Comparison of ENCODE assay signal across 16 mouse cellular contexts in the genomic region with DNA sequence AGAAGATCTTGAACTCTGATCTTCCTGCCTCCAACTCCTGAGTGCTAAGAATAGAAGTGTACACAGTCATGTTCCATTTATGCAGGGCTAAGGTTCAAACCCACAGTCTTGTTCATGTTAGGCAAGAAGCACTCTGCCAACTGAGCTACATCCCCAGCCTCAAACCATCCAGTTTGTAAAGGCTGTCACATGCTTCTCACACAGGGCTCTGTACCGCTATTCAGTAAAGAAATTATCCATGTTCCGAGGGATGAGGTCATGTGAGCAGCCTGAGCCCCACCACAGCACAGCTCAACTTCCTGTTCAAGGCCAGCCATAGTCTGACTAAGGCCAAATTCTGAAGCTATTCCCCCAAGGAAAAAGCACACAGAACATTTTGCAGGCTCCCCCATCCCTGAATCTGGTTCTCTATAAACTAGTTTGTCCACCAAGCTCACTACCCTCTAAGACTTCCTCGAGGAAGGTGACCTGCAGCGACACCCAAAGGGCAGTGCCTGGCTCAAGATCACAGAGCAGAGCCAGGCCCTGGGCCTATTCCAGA. TPM values are rescaled to one million over a fixed set of nuclear protein-coding genes. Genes with fewer than 3 reads are reported as not detected.
A peak's percentile ranks its signal among the peaks of the same experiment; 100 is the strongest.
DNase-seq lines count a peak whose midpoint lies in the region; ATAC-seq and TF ChIP-seq lines count a peak whose summit lies in the region.
"Had no signal": no experiment of that assay in that cellular context is flagged by ENCODE, and none has a peak within 500 bp of the region (broad histone marks: within the 10 kb centered on the region; RNA-seq: fewer than 3 reads in every experiment).

No protein-coding gene starts in this region.

- ATAC-seq in midbrain, embryonic 16.5 days, result no peak
- ATAC-seq: forebrain, postnatal 0 days had no signal

- H3K27ac ChIP-seq in cerebellum, adult 2 months (ENCODE audit: insufficient read depth, low read length), result peak overlapping the region; percentile 72; the same call in 1 of the 2 replicates
- no peak overlapping the region for H3K27ac ChIP-seq in kidney, adult 2 months (ENCODE audit: insufficient read depth, low read depth, low read length)
- H3K27ac ChIP-seq in midbrain, embryonic 16.5 days (ENCODE audit: low read length), result no peak overlapping the region
- H3K27ac ChIP-seq: hindbrain, postnatal 0 days; liver, embryonic 14.5 days had no signal

- TF ChIP-seq POLR2A in cerebellum, adult 2 months (IDR thresholded peaks at IDR 0.05; ENCODE audit: borderline replicate concordance, insufficient read depth, low read length), result no peak
- TF ChIP-seq POLR2A in kidney, adult 2 months (IDR thresholded peaks at IDR 0.05; ENCODE audit: low read depth, low read length), result no peak

- H3K36me3 ChIP-seq in kidney, adult 2 months (ENCODE audit: control insufficient read depth, insufficient read depth, low read length), result no peaks in the 10 kb centered on the region
- H3K36me3 ChIP-seq in midbrain, embryonic 16.5 days (ENCODE audit: control insufficient read depth, insufficient read depth, low read length), result no peaks in the 10 kb centered on the region; the same call in none of the 2 replicates

- H3K9ac ChIP-seq in midbrain, embryonic 16.5 days (ENCODE audit: low read depth, low read length), result no peak overlapping the region
- H3K9ac ChIP-seq: forebrain, postnatal 0 days; liver, embryonic 14.5 days had no signal

- no peak overlapping the region for H3K4me3 ChIP-seq in cerebellum, adult 2 months (replicated peaks; ENCODE audit: insufficient read depth, low read depth, low read length)
- no peak overlapping the region for H3K4me3 ChIP-seq in kidney, adult 2 months (ENCODE audit: insufficient read depth, low read depth, low read length)
- H3K4me3 ChIP-seq in midbrain, embryonic 16.5 days (ENCODE audit: low read depth, low read length), result no peak overlapping the region
- H3K4me3 ChIP-seq: erythroblast, embryonic 14.5 days had no signal

- DNase-seq in cerebellum, adult 2 months, result no peak
- DNase-seq in cerebellum, postnatal 25 days, result no peak
- peak; percentile 13 for DNase-seq in kidney, adult 2 months
- no peak for DNase-seq in kidney, postnatal 4 days
- peak; percentile 50 for DNase-seq in adipocyte (ENCODE audit: low spot score)
- DNase-seq in heart, postnatal 10 days, result peak; percentile 27 to 37
- DNase-seq in right cerebral cortex, adult 2 months (ENCODE audit: low spot score in 2 of 2), result no peak
- DNase-seq: adrenal gland, postnatal 25 days; forebrain, postnatal 0 days; gastrocnemius, postnatal 36 days; lung, postnatal 36 days had no signal

- TF ChIP-seq CTCF in cerebellum, adult 2 months (IDR thresholded peaks at IDR 0.05; ENCODE audit: borderline replicate concordance, insufficient read depth, low read depth, low read length), result no peak
- no peak for TF ChIP-seq CTCF in kidney, adult 2 months (conservative IDR thresholded peaks at IDR 0.05; ENCODE audit: insufficient read depth, insufficient read length, low read depth, low read length)

- no peak overlapping the region for H3K4me2 ChIP-seq in midbrain, embryonic 16.5 days (ENCODE audit: low read length)

- WGBS in cerebellum, adult 2 months, result 65% methylated on average over 4 of the region's 4 CpGs
- 55% methylated on average over 4 of the region's 4 CpGs for WGBS in kidney, adult 2 months
- WGBS in midbrain, embryonic 16.5 days, result 71% methylated on average over 4 of the region's 4 CpGs

- H3K27me3 ChIP-seq in cerebellum, adult 2 months (ENCODE audit: control insufficient read depth, insufficient read depth, low read length), result no peaks in the 10 kb centered on the region
- H3K27me3 ChIP-seq in kidney, adult 2 months (replicated peaks; ENCODE audit: control insufficient read depth, insufficient read depth, low read length), result no peaks in the 10 kb centered on the region
- no peaks in the 10 kb centered on the region for H3K27me3 ChIP-seq in midbrain, embryonic 16.5 days (ENCODE audit: control insufficient read depth, insufficient read depth, low read depth, low read length)

- peaks cover 48% of the 10 kb centered on the region for H3K4me1 ChIP-seq in cerebellum, adult 2 months (ENCODE audit: control insufficient read depth, insufficient read depth, low read length)
- no peaks in the 10 kb centered on the region for H3K4me1 ChIP-seq in kidney, adult 2 months (ENCODE audit: control insufficient read depth, insufficient read depth, low read length)
- no peaks in the 10 kb centered on the region for H3K4me1 ChIP-seq in midbrain, embryonic 16.5 days (ENCODE audit: control insufficient read depth, insufficient read depth, low read length)

- H3K9me3 ChIP-seq in midbrain, embryonic 16.5 days (replicated peaks; ENCODE audit: control insufficient read depth, low read length, poor library complexity, severe bottlenecking), result no peaks in the 10 kb centered on the region

- intact Hi-C loops in heart, postnatal 10 days (cut with DNase I), result no loop called here

RNA-seq across cellular contexts. Expression of a gene that starts 33.3 kb away (rescaled TPM):
- 6.4 and 6.9 TPM in 2 replicates for polyA plus RNA-seq in cerebellum, adult 2 months (2012; rRNA removed)
- polyA plus RNA-seq in kidney, adult 2 months (2012; rRNA removed), result 1.3 TPM in 2 replicates
- total RNA-seq in heart, postnatal 10 days (2021), result 10 to 100 TPM; 29.8 to 30.6 TPM
- polyA plus RNA-seq in midbrain, embryonic 16.5 days (2015; fragmentation: Nextera tagmentation; extraction: Ambion mirVana), result 28.9 and 30.9 TPM in 2 replicates
- polyA plus RNA-seq: erythroblast, embryonic 14.5 days had no signal

RNA-seq across cellular contexts. Expression of a gene that starts 33.5 kb away (rescaled TPM):
- 147 and 149 TPM in 2 replicates for polyA plus RNA-seq in cerebellum, adult 2 months (2012; rRNA removed)
- polyA plus RNA-seq in kidney, adult 2 months (2012; rRNA removed), result 2.7 and 2.9 TPM in 2 replicates
- 10 to 100 TPM; 11.0 to 11.4 TPM for total RNA-seq in heart, postnatal 10 days (2021)
- 6.7 and 7.2 TPM in 2 replicates for polyA plus RNA-seq in midbrain, embryonic 16.5 days (2015; fragmentation: Nextera tagmentation; extraction: Ambion mirVana)
- total RNA-seq: neutrophil, adult 5-6 weeks had no signal
- polyA plus RNA-seq: erythroblast, embryonic 14.5 days had no signal

Comparison
In these comparisons a context has a peak if more than half of its experiments do, and no peak if none do; other contexts are left out.
1. DNase-seq: peak in kidney, adult 2 months (single experiment), adipocyte (single experiment) and heart, postnatal 10 days (2 of 2); none in cerebellum, adult 2 months (0 of 2), cerebellum, postnatal 25 days (0 of 2), kidney, postnatal 4 days (0 of 2) and right cerebral cortex, adult 2 months (0 of 2).
2. RNA of a gene that starts 33.5 kb away (polyA plus RNA-seq): 147 to 149 TPM in cerebellum, adult 2 months; 6.7 to 7.2 TPM in midbrain, embryonic 16.5 days and 2.7 to 2.9 TPM in kidney, adult 2 months; every median in the first group is over 10 times any median in the second.